Mouse (Mus musculus): ENCODE results near the gene 4930503B20Rik.

4930503B20Rik gene

DNA sequence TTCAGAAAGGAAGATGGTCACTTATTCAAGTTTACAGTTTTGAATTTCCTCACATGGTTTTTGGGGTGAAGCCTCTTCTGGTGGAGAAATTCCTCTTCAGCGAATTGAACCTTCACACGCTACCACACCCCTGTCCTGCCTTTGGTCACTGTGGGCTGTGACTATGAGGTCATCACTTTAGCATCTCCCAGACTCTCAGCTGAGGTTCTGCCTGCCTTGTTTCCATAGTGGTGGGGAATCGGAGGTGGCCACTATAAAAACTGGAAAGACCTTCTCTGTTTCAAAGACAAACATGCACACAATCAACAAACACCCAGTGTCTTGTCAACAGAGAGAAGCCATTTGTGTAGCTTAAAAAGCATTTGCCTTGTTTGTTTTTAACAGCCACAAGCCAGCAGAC lies at the start of gene 4930503B20Rik:
Gene 4930503B20Rik (minus strand): TSS at position 101 of the 400 bp plus-strand sequence.
- no peak for DNase-seq

DNA sequence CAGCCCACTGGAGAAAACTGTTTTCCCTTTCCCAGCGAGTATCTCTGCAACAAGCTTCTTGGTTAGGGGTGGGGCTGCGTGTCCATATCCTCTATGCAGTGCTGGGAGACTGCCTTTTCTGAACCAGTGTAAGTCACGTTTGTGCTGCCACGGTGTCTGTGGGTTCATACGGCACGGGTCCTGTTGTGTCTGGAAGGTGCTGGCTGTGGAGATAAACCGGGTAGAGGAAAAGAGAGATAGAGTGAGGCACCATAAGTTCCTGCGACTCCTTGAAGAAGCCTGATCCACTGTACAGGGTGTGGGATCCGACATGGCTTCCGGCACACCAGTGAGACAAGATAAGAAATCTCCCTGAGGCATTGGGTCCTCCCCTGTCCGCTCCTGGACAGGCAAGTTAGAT lies 48.9 kb upstream of the 4930503B20Rik start:
- DNase-seq, result no peak

DNA sequence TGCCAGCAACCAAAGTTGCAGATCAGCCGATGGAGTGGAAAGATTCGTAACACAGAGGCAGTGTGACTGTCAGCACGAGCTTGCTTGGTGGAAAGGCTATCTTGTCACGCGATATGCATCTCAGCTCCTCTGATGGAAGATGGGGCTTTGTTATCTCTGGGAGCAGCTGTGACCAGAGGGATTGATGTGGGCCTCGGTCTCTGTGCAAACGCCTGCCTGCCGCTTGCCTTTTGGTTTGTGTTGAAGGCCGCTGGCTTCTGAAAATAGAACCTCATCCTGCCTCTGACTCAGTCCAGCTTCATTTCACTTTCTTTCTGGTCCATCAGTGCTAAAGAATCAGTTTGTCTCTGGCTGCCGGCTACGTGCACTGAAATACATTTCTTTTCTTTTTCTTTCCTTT lies 47.9 kb upstream of the 4930503B20Rik start:
- DNase-seq, result no peak

DNA sequence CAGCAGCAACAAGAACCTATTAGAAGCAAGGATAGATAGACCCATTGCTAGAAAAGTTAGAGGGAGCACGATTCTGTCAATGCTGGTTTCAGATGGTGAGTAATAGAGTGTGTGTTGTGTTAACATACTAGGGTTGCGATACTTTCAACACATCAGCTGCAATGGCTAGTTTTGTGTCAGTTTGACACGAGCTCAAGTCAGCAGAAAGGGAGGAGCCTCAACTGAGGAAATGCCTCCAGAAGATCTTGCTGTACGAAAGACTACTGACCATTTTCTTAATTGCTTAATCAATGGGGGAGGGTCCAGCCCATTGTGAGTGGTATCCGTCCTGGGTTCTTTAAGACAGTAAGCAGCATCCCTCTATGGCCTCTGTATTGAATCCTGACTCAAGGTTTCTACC lies 41.4 kb upstream of the 4930503B20Rik start:
- no peak for DNase-seq

DNA sequence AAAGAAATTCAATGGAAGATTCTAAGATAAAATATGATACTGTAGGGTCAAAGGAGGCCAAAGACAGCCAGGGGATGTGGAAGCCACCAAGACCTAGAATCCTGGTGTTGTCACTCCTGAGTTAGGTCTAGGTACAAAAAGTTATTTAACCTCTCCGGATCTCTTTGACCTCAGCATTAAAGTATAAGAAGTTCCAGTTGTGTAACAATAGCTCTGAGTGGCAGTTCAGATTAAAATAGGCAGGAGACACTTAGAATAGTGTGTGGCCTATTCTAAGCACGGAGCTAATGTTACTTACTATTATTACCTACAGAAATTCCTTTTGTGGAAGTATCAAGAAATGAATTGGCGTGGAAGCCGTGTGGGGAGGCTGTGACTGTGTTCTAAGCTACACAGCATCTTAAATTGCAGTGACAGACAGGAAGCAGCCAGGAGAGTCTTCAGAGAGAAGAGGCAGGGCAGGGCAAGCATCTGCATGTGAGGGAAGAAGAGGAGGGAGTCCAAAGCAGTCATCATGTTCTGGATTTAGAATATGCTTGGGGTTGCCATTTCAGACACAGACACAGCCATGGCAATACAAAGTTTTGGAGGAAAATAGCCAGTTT lies 36.1 kb upstream of the 4930503B20Rik start:
- DNase-seq, result no peak

DNA sequence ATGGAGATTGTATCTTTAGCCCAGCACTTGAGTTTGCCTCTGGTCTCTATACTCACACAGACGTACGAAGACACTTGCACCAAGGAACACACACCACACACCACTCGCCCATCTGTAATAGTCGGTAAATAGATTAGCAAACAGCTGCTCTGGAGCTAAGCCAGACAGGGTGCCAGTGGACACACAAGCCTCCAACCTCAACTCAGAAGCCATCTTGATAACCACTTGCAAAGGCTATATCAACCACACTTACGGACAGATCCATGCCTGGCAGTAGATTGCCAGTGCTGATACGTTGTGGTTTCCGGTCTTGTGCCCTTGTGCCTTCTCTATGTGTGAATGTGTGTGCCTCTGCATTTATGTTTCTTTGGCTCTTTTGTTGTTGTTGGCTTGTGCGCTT lies 35.3 kb upstream of the 4930503B20Rik start:
- no peak for DNase-seq

DNA sequence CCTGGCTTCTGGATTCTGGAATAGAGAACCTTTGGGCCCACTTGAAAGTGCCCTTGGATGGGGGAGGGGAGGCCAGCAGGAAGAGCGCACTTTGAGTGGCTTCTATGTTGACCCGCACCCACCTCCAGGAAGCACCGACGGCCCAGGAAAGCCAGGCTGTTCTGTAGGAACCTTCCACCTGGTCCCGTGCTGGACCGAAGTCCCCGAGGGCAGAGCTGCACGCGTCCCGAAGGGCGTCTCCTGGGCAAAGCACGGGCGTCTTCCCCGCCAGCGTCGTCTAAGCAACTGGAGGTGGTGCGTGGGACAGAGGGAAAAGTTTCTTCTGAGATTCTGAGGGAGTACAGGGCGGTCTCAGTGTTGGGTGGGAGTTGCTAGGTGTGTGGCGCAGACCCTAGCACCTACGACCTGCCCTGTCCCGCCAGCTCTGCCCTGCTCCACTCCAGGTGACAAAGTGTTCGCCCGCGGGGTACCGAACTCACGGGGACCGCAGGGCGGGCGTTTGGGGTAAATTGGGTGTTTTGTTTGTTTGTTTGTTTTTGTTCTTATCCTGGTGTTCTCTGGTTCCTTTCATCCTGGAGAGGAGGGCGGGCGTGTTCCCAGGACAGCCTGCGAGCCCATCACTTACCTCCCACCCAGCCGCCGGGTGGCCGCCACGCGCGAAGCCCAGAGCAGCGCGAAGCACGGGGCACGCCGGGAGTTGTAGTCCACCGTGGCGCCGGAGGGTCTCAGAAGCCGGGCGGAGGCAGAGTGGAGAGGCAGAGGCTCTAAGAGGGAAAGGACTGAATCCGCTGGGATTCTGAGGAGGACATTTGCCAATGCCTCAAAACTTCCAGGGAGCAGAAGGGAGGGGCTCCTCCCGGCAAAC lies 33.9 kb upstream of the 4930503B20Rik start, which contains the start of gene Samd13:
Gene Samd13 (minus strand): TSS at position 782 of the 865 bp plus-strand sequence.
- peak; percentile 70 to 79 for DNase-seq

DNA sequence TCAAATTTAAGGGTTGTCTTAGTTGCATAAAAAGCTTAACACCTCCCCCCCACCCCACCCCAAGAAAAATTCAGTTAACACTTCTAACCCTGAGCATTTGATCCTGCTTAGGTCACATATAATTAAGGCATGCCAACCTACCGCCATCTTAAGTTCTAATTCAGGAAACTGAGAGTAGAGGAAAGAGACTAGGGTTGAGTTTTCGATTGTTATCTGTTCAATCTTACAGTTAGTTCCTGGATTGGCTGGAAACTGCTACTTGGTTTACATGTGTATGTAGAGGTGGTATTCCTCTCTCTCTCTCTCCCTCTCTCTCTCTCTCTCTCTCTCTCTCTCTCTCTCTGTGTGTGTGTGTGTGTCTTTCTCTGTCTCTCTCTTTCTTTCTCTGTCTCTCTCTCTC lies 32.0 kb upstream of the 4930503B20Rik start:
- no peak for DNase-seq

DNA sequence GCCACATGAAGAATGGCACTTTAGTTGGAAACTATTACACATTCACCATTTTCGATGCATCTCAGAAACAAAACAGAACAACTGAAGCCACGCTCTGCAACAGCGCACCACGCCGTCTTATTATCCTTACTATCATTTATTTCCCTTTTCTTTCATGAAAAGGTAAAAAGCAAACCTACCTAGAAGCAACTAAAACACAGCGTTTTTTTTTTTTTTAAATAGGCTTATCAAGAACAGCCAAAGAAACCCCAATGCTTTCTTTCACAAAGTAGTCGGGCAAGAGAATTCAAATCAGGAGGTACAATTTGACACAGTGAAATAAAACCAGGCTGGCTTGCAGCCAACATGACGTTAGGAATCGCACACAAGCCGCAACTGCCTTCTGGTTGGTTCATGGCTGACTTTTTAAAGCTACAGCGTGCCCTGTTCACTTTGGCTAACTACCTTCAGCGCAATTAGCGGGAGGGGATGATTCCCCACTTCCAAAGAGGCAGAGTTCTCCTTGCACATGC lies 31.1 kb upstream of the 4930503B20Rik start:
- DNase-seq, result peak; percentile 40 to 42

DNA sequence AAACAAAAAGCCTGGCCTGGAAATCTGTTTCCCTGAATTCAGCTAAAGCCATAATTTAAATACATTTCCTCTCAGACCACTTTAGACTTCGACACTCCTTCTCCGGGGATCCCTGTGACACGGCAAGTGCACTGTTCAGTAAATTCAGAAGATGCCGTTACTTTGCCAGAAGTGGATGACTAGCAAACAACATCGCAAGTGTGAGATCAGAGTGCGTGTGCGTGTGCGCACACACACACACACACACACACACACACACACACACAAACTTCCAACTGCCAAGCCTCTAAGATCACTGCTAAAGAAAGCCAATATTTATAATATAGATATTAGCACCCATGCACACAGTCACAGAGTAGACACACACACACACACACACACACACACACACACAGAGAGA lies 30.6 kb upstream of the 4930503B20Rik start:
- no peak for DNase-seq

DNA sequence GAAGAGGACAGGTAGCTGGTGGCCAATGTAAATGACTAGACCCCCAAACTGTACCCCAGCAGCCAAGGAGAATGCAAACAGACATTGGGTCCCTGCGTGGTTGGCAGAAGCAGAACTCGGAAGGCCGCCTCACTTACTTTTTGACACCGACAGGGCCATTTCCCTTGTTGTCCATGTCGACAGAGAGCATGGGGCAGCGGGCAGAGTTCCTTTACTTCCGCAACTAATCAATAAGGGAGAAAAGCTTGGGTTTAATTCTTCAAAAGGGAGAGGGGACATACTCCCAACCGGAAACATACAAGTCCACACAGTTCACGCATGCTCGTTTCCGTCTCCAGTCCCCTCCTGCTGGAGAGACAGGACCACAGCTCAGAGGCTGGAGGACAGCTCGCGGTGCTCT lies 29.5 kb upstream of the 4930503B20Rik start:
- DNase-seq, result no peak

DNA sequence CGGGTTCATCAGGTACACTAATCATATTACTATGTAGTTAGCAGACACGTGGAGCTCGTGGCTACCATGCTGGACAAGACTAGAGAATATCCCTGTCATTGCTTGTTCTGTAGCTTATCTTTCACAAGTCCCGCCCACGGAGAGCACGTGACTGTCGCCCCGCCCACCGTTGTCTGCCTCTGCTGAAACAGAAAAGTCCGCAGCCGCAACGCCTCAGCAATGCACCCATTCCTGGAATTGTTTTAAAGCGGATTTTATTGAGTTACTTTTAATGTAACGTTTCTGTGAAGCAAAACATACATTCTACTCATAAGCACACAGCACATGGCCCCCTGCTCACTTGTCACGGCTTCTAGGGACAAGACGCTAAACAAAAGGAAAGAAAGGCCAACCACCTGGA lies 28.5 kb upstream of the 4930503B20Rik start:
- no peak for DNase-seq

DNA sequence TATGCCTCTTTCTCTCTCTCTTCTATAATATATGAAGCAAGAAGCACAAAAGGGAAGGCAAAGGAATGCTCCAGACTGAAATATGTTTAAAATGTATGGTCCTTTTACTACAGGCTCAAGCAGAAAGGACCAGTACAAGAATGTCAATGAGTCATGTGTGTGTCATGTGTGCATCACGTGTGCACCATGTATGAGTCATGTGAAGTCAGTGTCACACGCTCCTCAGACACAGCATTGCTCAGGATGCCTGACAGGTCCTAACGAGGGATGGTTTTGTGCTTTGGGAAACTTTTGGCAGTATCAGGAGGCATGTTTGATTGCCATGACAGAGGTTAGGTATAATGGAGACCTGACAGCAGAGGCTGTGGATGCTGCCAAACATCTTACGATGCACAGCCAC lies 25.1 kb upstream of the 4930503B20Rik start:
- no peak for DNase-seq

DNA sequence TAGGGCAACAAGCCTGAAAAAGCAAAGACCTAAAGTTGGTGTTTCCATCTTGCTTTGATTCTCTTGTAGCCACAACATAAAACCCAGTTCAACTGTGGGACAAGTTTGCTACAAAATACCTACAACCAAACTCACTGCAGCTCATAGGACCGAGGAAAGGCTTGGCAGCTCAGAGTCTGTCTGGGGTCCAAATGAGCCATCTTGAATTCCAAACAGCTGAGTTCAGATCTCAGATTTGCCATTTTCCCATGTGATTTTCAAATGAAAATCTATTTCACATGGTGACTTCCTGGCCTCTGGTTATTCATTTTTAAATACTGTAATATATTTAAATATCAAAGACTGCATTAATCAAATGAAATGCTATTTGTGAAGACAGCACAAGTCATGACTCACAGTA lies 24.0 kb upstream of the 4930503B20Rik start:
- DNase-seq, result no peak

DNA sequence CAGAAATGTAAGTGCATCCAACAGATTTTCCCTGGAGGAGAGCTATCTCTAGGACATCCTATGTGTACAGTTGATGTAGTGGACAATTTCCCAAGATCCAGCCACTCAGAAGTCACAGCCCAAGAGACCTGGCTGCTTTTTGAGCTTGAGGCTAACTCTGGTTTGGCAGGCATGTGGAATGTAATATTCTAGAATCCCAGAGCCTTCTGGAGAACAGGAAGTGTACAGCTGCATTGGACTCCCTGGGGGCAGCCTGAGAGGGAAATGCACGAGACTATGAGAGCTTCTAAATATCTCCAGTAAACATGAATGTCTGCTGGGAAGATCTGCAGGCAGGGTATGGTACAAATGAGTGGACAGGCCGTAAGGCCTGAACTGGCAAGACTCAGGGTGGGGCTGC lies 20.0 kb upstream of the 4930503B20Rik start:
- DNase-seq, result no peak

DNA sequence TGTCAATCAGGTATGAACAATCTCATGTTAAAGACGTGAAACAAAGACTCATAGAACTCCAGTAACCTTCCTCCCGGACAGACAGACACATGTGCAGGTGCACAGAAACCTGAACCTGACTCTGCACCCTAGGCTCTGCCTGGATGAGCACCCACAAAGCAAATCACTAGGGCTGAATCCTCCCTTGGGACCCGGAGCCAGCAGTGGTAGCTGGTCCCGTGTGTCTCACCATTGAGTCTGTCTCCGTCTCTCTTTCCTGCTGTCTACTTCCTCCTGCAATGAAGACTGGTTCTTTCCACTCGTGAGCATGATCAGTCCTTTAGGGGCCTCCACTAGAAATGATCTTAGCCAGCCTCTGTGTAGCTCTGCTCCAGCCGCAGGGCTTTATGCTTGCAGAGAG lies 10.8 kb upstream of the 4930503B20Rik start:
- no peak for DNase-seq

DNA sequence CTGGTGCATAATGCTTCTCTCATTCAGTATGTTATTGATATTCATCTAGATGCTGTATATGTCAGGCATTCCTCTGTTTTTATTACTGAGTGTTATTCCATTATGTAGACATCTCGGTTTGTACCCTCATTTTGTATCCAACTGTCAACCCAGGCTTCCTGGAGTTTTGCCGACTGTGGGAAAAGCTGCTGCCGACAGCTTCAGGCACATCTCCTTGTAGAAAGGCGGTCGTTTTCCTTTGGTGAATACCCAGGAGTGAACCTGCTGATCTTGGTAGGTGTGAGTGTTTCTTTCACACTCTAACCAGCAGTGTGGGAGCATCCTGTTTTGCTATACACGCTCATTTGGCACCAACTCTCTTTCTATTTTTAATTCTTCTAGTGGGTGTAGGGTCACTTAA lies 9.9 kb upstream of the 4930503B20Rik start:
- DNase-seq, result no peak

DNA sequence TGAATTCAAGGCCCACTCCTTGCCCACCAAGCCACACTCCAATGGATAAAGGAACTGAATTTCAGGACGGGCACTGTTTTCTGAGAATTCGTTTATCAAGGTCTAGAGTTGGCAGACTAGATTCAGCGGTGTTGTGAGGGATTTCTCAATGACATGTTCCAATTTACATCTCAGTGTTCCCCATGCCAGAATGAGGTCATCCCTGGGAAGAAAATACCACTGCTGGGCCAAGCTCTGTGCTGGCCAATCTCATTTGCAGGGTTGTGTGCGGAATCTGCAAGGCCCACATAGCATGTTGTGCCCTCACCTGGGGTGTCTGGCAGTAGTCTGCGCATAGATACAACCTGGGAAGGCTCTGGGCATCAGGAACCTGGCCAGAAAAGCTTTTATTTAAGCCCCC lies 8.2 kb upstream of the 4930503B20Rik start:
- DNase-seq, result no peak

DNA sequence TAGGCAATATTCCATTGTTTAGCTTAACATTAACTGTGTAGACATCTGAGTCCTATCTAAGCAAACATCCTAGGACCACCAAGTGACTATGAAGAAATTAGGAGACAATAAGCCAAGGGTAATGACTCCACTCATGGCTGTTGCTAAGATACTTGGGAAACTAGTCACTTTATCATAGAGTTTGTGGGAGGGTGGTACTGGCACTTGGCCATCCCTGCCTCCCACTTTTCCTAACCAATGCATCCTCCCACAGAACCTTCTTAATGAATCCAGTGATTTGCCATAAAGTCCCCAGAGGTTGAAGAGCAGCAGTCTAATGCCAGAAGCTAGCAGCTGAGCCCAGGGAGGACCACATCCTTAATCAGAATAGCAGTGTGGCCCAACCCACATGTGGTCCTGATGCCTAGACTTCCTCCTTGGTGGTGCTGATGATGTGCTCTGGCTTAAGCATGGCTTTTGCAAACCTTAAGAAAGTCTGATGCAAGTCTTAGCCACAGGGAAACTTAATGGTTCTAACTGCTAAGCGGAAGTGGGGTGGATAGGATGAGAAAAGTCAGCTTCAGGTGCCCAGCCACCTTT lies 7.0 kb upstream of the 4930503B20Rik start:
- no peak for DNase-seq

DNA sequence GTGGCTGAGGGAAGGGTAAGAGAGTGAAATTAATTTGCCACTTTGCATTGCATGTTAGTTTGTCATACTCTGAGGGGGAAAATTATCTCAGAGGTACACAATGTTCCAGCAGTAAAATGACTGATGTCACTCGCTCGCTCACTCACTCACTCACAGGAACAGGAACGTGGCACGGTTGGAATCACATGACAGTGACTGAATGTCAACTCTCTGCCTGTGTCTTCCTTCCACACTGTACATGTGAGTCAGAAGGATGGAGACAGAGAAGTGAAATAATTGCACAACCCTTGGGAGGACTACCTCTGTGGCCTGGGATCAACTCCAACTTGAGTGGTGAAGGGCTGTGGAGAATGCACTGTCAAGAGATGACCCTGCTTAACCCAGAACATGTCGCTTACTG lies 6.3 kb upstream of the 4930503B20Rik start:
- DNase-seq, result no peak

DNA sequence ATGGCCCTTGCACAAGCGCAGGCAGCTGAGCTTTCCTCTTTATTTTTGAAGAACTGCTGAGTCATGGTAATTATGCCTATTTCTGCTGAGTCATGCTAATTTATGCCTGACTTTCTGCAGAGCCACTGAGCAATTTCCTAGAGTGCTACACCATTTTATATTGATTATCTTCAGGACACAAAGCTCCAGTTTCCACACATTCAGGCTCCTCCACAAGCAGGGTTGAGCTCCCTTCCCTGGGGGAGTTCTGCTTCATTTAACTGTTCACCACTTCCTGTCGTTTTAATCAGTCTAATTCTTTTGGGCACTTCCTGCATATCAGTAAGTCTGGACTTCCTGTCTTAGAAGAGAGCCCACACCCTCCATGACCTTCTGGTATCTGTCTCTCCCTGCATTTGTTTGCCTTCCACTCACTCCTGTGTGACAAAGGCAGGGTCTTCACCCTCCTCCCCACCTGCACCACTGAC lies 4.0 kb upstream of the 4930503B20Rik start:
- DNase-seq, result no peak

DNA sequence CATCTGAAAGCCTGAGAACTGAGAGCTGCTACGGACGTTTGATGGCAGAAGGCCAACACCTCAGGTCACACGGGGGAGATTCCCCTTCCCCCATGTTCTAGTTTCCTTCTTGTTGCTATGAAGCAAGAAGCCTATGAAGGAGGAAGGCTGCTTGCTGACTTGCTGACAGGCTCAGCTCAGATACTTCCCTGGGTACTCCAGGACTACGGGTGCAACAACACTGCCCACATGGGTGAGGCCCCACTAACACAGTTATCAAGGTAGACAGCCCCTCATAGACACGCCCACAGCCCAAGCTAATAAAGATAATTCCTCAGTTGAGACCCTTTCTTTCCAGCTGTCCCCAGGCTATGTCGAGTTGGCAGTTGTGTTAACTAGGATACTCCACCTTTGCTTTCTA lies 2.6 kb upstream of the 4930503B20Rik start:
- no peak for DNase-seq

DNA sequence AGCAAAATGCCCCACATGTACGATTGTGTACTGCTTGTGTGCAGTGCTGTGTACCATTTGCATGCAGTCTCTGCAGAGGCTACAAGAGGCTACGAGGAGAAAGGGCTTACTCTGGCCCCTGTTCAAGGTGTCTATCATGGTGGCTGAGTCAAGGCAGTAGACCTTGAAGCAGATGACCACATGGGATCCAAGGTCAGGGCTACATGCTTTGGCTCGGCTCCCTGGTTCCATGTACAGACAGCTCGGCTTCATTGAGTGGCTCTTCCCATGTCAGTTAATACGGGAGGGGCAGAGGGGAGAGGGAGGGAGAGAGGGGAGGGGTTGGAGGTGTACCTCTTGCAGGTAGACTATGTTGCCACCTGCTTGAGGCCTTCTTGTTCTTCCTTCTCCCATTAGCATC lies 1.3 kb upstream of the 4930503B20Rik start:
- no peak for DNase-seq

DNA sequence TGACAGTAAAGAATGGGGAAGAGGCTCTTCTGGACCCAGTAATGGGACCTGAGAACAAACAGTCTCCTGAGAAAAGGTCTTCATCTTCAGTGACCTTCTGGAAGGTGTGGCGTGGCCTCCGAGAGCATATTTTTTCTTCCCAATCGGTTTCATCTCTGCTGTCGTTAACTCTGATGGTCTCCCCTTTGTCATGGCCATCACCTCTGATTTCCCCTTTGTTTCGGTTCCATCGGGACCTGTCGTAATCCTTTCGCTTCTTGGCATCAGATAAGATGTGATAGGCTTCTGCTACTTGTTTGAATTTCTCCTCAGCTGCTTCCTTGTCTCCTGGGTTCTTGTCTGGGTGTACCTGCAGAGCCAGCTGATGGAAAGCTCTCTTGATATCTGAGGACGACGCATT lies 401 bp downstream of the 4930503B20Rik start:
- no peak for DNase-seq
